Mouse (Mus musculus) heart, postnatal 25 days (tissue): ENCODE measurements around the gene 1700129C05Rik. TPM values are rescaled to one million over a fixed set of nuclear protein-coding genes. Genes with fewer than 3 reads are reported as not detected.

Experiments used
- DNase-seq: peaks from one replicate; pipeline ENCODE4 v3.0.0; 2022; ENCODE audit warnings: low spot score
- intact Hi-C: fragments of 180-260 bp; cut with DNase I; formaldehyde crosslinking; loops from one replicate; pipeline ENCODE4 v1.15.1; 2025
- total RNA-seq, 2 experiments: library from RNA; stranded (reverse); gene quantifications; 2 replicates each; pipeline ENCODE4 v1.2.3; 2021

1700129C05Rik gene
- total RNA-seq, result not detected

- DNase-seq, result no peak
- intact Hi-C loops, result no loop called here
These were observed at the start of gene 1700129C05Rik for GRCm38 (mm10) chr14:59142793-59143192. 1700129C05Rik (minus strand) TSS chr14:59142893.

- intact Hi-C loops, result no loop called here
- no peak for DNase-seq
These were observed 43.4 kb upstream of the 1700129C05Rik start for GRCm38 (mm10) chr14:59186121-59186520.

GRCm38 (mm10) chr14:59185514-59185913 lies 42.8 kb upstream of the 1700129C05Rik start:
- DNase-seq, result no peak
- intact Hi-C loops, result no loop called here

- DNase-seq, result no peak
- intact Hi-C loops, result no loop called here
These were observed 40.0 kb upstream of the 1700129C05Rik start for GRCm38 (mm10) chr14:59182732-59183131.

- intact Hi-C loops, result no loop called here
- no peak for DNase-seq
These were observed 36.0 kb upstream of the 1700129C05Rik start, which contains the start of gene Gm5142 for GRCm38 (mm10) chr14:59178649-59179048. Gm5142 (minus strand) TSS chr14:59178749.

GRCm38 (mm10) chr14:59157016-59157698 lies 14.5 kb upstream of the 1700129C05Rik start:
- intact Hi-C loops, result loop anchor here (10.0 kb wide), 1 partner anchor 78 kb away; no protein-coding TSS in a partner anchor
- no peak for DNase-seq

GRCm38 (mm10) chr14:59155589-59155988 lies 12.9 kb upstream of the 1700129C05Rik start:
- no peak for DNase-seq
- intact Hi-C loops, result loop anchor here (2.0 to 10.0 kb wide), 2 partner anchors 79 to 401 kb away; no protein-coding TSS in a partner anchor

- intact Hi-C loops, result loop anchor here (2.0 to 5.0 kb wide), 2 partner anchors 1079 to 1437 kb away; no protein-coding TSS in a partner anchor
- no peak for DNase-seq
These were observed 28.4 kb downstream of the 1700129C05Rik start for GRCm38 (mm10) chr14:59114281-59114680.

GRCm38 (mm10) chr14:59104006-59104605 lies 38.6 kb downstream of the 1700129C05Rik start:
- no peak for DNase-seq
- intact Hi-C loops, result no loop called here

- intact Hi-C loops, result no loop called here
- DNase-seq, result no peak
These were observed 49.1 kb downstream of the 1700129C05Rik start for GRCm38 (mm10) chr14:59093601-59094000.

- intact Hi-C loops, result loop anchor here (1.0 kb wide), 1 partner anchor 1050 kb away; no protein-coding TSS in a partner anchor
- DNase-seq, result no peak
These were observed 58.3 kb downstream of the 1700129C05Rik start for GRCm38 (mm10) chr14:59084396-59084795.

Other genes with a start within 250 kb of the 1700129C05Rik start
- gene Gm5142, start 35.9 kb upstream of the 1700129C05Rik start, total RNA-seq, result not detected
- 10 to 100 TPM; 11.0 to 11.5 TPM for gene Rcbtb1, start 58.3 kb upstream of the 1700129C05Rik start, total RNA-seq
- gene Gm6904, start 117.3 kb upstream of the 1700129C05Rik start, total RNA-seq, result not detected
- gene Phf11a, start 154.6 kb upstream of the 1700129C05Rik start, total RNA-seq, result under 1 TPM in 1 of 2 experiments, not detected in 1; 0.34 TPM
- 1 to 10 TPM in 1 of 2 experiments, under 1 TPM in 1; 0.88 to 1.3 TPM for gene Phf11b, start 198.5 kb upstream of the 1700129C05Rik start, total RNA-seq
- gene Phf11d, start 222.6 kb upstream of the 1700129C05Rik start, total RNA-seq, result 1 to 10 TPM; 6.9 to 8.3 TPM